Mouse (Mus musculus) CD4-positive naive resting alpha-beta T cell, adult 76 days (primary cell): ENCODE measurements around the gene Olfr703. TPM values are rescaled to one million over a fixed set of nuclear protein-coding genes. Genes with fewer than 3 reads are reported as not detected.

Source experiments
- total RNA-seq: library from RNA; stranded (reverse); gene quantifications from one replicate; pipeline ENCODE4 v1.2.4, GENCODE M21; 2023

Gene Olfr703
- not detected for total RNA-seq

GRCm38 (mm10) chr7:106843060-106843459, at the start of gene Olfr703:
Olfr703 (plus strand) TSS chr7:106843360.

GRCm38 (mm10) chr7:106808734-106809133, 34.4 kb upstream of the Olfr703 start, which contains the start of gene Olfr700:
Olfr700 (minus strand) TSS chr7:106808834.

GRCm38 (mm10) chr7:106813829-106814228, 29.3 kb upstream of the Olfr703 start, which contains the start of gene Olfr701:
Olfr701 (plus strand) TSS chr7:106814129.

GRCm38 (mm10) chr7:106833793-106834192, 9.4 kb upstream of the Olfr703 start, which contains the start of gene Olfr702:
Olfr702 (minus strand) TSS chr7:106833893.

GRCm38 (mm10) chr7:106862885-106863284, 19.7 kb downstream of the Olfr703 start, which contains the start of gene Olfr704:
Olfr704 (plus strand) TSS chr7:106863185.

GRCm38 (mm10) chr7:106876791-106877190, 33.6 kb downstream of the Olfr703 start, which contains the start of gene Olfr705:
Olfr705 (minus strand) TSS chr7:106876891.

GRCm38 (mm10) chr7:106888062-106888461, 44.9 kb downstream of the Olfr703 start, which contains the start of gene Olfr706:
Olfr706 (minus strand) TSS chr7:106888162.

Other genes with a start within 250 kb of the Olfr703 start
- gene Olfr693, start 162.8 kb upstream of the Olfr703 start, total RNA-seq: not detected
- not detected for gene Olfr694, start 151.5 kb upstream of the Olfr703 start, total RNA-seq
- not detected for gene Olfr695, start 127.0 kb upstream of the Olfr703 start, total RNA-seq
- not detected for gene Olfr697, start 100.9 kb upstream of the Olfr703 start, total RNA-seq
- gene Olfr698, start 88.0 kb upstream of the Olfr703 start, total RNA-seq: not detected
- gene Olfr699, start 50.2 kb upstream of the Olfr703 start, total RNA-seq: not detected
- not detected for gene Olfr700, start 34.5 kb upstream of the Olfr703 start, total RNA-seq
- not detected for gene Olfr701, start 29.2 kb upstream of the Olfr703 start, total RNA-seq
- gene Olfr702, start 9.5 kb upstream of the Olfr703 start, total RNA-seq: not detected
- not detected for gene Olfr704, start 19.8 kb downstream of the Olfr703 start, total RNA-seq
- gene Olfr705, start 33.5 kb downstream of the Olfr703 start, total RNA-seq: not detected
- gene Olfr706, start 44.8 kb downstream of the Olfr703 start, total RNA-seq: not detected
- not detected for gene Olfr707, start 57.9 kb downstream of the Olfr703 start, total RNA-seq
- gene Olfr1532-ps1, start 64.6 kb downstream of the Olfr703 start, total RNA-seq: not detected
- not detected for gene Olfr709-ps1, start 88.9 kb downstream of the Olfr703 start, total RNA-seq
- gene Olfr710, start 105.0 kb downstream of the Olfr703 start, total RNA-seq: not detected
- not detected for gene Olfr6, start 120.6 kb downstream of the Olfr703 start, total RNA-seq
- gene Olfr711, start 132.1 kb downstream of the Olfr703 start, total RNA-seq: not detected
- not detected for gene Olfr2, start 162.7 kb downstream of the Olfr703 start, total RNA-seq
- not detected for gene Olfr713, start 187.8 kb downstream of the Olfr703 start, total RNA-seq
- not detected for gene Olfr714, start 227.6 kb downstream of the Olfr703 start, total RNA-seq
- gene Olfr17, start 249.9 kb downstream of the Olfr703 start, total RNA-seq: not detected